Mouse (Mus musculus) adrenal gland, adult 2 months (tissue): Measurements from ENCODE around the gene Gm20918. TPM values are rescaled to one million over a fixed set of nuclear protein-coding genes. Genes with fewer than 3 reads are reported as not detected.
"Not testable (repeated sequence)": the region's sequence is repeated elsewhere in the genome, so short reads cannot be mapped to it uniquely, and the experiment has no call there.

Experiments used
- DNase-seq: peaks from one replicate; pipeline ENCODE4 v3.0.0; 2021
- long read RNA-seq: library from polyadenylated mRNA; stranded (forward); transcript quantifications from one replicate; pipeline ENCODE4 v2.0.0, GENCODE M21; 2021
- polyA plus RNA-seq: library from polyadenylated mRNA; depleted of rRNA; stranded (reverse); fragments of >200 nt; gene quantifications from 2 replicates; pipeline ENCODE4 v1.2.3, GENCODE M21; 2012; rRNA removed
- total RNA-seq, 2 experiments: library from RNA; stranded (reverse); gene quantifications; 2 replicates each; pipeline ENCODE4 v1.2.3; 2021

Gene Gm20918
- total RNA-seq (not detected), polyA plus RNA-seq (not detected in 2 replicates)
- long read RNA-seq: 0 reads

DNA sequence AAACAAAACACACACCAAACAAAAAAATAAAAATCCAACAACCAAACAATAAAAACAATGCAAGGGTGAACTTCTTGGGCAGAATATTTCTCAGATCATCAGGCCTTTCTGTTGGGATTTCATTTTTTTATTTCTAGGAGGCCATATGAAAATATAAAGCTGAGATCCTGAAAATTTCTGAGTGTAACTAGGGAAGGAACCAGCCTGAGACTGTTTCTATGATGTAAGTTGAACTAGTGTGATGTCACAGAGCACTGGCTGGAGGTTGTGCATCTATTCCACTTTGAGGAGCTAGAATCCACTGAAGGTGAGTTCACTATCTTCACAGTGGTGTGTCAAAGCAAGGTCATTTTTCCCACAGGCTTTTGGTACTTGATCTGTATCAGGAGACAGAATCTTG is at the start of gene Gm20918:
Gm20918 (plus strand) TSS at position 301 of the 400 bp plus-strand sequence.
- DNase-seq: not testable (repeated sequence)

Other genes starting within 250 kb of the Gm20918 start
- not detected for gene Gm21820, start 205.5 kb downstream of the Gm20918 start, total RNA-seq
- gene Gm21820, start 205.5 kb downstream of the Gm20918 start, polyA plus RNA-seq: not detected in 2 replicates